Mouse (Mus musculus): ENCODE measurements at regions not wholly inside any gene's neighbourhood (a gene's known extent, or its start where the extent isn't known, plus 50 kb on each side); places are given as distances from the start of the nearest gene placed in this dataset.

DNA sequence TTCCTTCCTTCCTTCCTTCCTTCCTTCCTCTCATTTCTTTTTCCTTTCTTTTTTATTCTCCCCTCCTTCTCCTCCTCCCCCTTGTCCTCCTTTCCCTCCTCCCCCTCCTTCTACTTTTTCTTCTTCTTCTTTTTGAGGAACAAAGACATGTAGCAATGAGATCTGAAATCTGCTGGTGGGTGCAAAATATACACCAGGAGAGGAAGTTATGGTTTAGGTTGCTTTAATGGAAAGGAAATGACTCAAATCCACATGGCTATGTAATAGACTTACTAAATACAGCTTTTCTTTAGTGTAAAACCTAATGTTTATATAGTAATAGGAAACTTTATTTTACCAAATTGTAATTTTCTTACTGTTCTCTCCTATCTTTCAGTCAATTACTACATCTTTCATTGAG, 349.5 kb upstream of the Klf6 start:
- no peak for ATAC-seq (ENCODE audit: low FRiP score, low TSS enrichment)
- no peak overlapping the region for H3K27ac ChIP-seq (ENCODE audit: low read length)
- no peak overlapping the region for H3K4me3 ChIP-seq (ENCODE audit: low read length)
- H3K27me3 ChIP-seq (ENCODE audit: insufficient read depth, low read length), result no peaks in the 10 kb centered on the region
- H3K4me2 ChIP-seq (replicated peaks; ENCODE audit: low read depth, low read length), result no peak overlapping the region
- H3K36me3 ChIP-seq (ENCODE audit: insufficient read depth, low read length), result no peaks in the 10 kb centered on the region
- H3K9ac ChIP-seq (replicated peaks; ENCODE audit: low read length), result no peak overlapping the region
- H3K4me1 ChIP-seq (ENCODE audit: insufficient read depth, low read length), result no peaks in the 10 kb centered on the region
- no peaks in the 10 kb centered on the region for H3K9me3 ChIP-seq (ENCODE audit: low read length)

DNA sequence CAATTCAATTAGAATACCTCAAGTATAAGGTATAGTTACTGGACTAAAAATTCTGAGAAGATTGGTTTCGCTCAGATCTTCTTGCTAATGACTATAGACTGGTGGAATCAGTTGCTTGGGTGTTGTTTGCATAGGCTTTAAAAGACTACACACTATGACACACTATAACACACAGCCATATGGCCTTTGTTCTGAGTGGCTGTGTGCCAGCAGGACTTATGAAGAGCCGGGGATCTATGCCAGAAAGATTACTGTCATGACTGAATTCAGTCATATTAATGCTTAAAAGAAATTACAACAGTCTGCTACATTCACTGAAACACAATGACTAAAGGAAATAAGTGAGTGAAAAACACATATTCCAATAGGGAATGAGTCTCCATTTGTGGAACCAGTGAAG, 345.7 kb upstream of the Klf6 start:
- no peaks in the 10 kb centered on the region for H3K27me3 ChIP-seq (ENCODE audit: insufficient read depth, low read length)
- 69% methylated on average over 2 of the region's 2 CpGs for WGBS
- no peak overlapping the region for H3K9ac ChIP-seq (replicated peaks; ENCODE audit: low read length)
- H3K36me3 ChIP-seq (ENCODE audit: insufficient read depth, low read length), result no peaks in the 10 kb centered on the region
- no peak overlapping the region for H3K4me3 ChIP-seq (ENCODE audit: low read length)
- H3K4me2 ChIP-seq (replicated peaks; ENCODE audit: low read depth, low read length), result no peak overlapping the region
- H3K9me3 ChIP-seq (ENCODE audit: low read length), result no peaks in the 10 kb centered on the region
- H3K27ac ChIP-seq (ENCODE audit: low read length), result no peak overlapping the region
- no peak for ATAC-seq (ENCODE audit: low FRiP score, low TSS enrichment)
- no peaks in the 10 kb centered on the region for H3K4me1 ChIP-seq (ENCODE audit: insufficient read depth, low read length)

DNA sequence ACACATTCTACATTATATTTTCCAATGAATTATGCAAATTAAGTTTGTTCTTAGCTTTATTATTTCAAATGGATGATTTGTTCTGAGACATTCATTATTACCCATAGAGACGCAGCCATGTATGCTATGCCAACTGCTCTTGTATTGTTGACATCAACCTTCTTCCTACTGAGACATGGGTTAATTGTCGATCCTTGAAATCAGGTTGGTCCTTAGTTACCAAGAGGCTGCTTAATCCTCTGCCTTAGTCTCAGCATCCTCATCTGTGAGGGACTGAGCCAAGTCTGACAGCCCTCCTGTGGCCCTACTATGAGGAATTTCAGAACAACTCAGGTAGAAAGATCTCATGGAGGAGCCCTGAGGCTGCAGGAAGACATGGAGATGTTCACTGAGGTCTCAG, 345.2 kb upstream of the Klf6 start:
- no peak for ATAC-seq (ENCODE audit: low FRiP score, low TSS enrichment)
- Histone ChIP-seq H3K27me3 (ENCODE audit: insufficient read depth, low read length) (no peaks in the 10 kb centered on the region), H3K4me2 (replicated peaks; ENCODE audit: low read depth, low read length) (no peak overlapping the region), H3K4me3 (ENCODE audit: low read length) (no peak overlapping the region), H3K9ac (replicated peaks; ENCODE audit: low read length) (no peak overlapping the region), H3K36me3 (ENCODE audit: insufficient read depth, low read length) (no peaks in the 10 kb centered on the region), H3K9me3 (ENCODE audit: low read length) (no peaks in the 10 kb centered on the region), H3K27ac (ENCODE audit: low read length) (no peak overlapping the region), H3K4me1 (ENCODE audit: insufficient read depth, low read length) (no peaks in the 10 kb centered on the region)
- WGBS, result 88% methylated on average over 2 of the region's 2 CpGs

DNA sequence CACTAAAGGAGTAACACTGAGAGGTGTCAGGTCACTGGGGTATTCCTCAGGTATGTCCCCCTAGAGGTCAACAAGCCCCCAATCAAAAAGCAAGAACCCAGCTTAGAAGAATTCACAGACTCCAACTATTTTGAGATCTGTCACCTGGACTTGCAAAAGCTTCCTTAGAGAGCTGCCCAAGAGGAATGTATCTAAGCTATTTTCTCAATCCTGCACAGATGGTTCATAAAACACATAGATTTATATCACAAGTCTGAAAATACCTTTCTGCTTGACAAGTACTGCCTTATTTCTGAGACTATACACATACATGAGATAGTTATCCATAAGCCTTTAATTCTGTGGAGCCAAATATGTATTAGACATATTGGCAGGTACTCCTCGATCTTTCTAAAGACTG, 342.1 kb upstream of the Klf6 start:
- Histone ChIP-seq H3K27me3 (ENCODE audit: insufficient read depth, low read length) (no peaks in the 10 kb centered on the region), H3K4me2 (replicated peaks; ENCODE audit: low read depth, low read length) (no peak overlapping the region), H3K27ac (ENCODE audit: low read length) (no peak overlapping the region), H3K4me1 (ENCODE audit: insufficient read depth, low read length) (no peaks in the 10 kb centered on the region), H3K4me3 (ENCODE audit: low read length) (no peak overlapping the region), H3K9ac (replicated peaks; ENCODE audit: low read length) (no peak overlapping the region), H3K36me3 (ENCODE audit: insufficient read depth, low read length) (no peaks in the 10 kb centered on the region), H3K9me3 (ENCODE audit: low read length) (no peaks in the 10 kb centered on the region)
- 89% methylated on average over 1 of the region's 1 CpGs for WGBS
- ATAC-seq (ENCODE audit: low FRiP score, low TSS enrichment), result no peak

DNA sequence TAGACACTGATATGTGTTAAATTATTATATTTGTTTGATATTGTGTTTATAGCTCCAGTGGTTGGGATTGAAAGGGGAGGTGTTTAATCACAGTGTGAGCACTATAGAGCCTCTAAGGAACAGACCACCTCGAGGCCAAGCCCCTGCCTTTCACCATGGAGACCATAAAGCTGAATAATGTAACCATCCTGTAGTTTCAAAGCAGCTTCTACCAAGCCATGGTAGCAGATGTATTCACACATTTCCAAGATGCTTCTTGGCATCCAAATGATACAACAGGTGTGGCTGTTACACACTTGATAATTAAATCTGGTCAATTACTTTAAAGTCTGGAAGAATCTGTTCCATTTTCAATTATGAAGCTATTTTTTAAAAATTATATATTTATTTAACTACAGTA, 341.7 kb upstream of the Klf6 start:
- H3K4me3 ChIP-seq (ENCODE audit: low read length), result no peak overlapping the region
- no peak overlapping the region for H3K27ac ChIP-seq (ENCODE audit: low read length)
- H3K27me3 ChIP-seq (ENCODE audit: insufficient read depth, low read length), result no peaks in the 10 kb centered on the region
- no peaks in the 10 kb centered on the region for H3K36me3 ChIP-seq (ENCODE audit: insufficient read depth, low read length)
- no peaks in the 10 kb centered on the region for H3K9me3 ChIP-seq (ENCODE audit: low read length)
- no peak overlapping the region for H3K9ac ChIP-seq (replicated peaks; ENCODE audit: low read length)
- no peak overlapping the region for H3K4me2 ChIP-seq (replicated peaks; ENCODE audit: low read depth, low read length)
- WGBS, result 48% methylated on average over 1 of the region's 1 CpGs
- ATAC-seq (ENCODE audit: low FRiP score, low TSS enrichment), result no peak
- H3K4me1 ChIP-seq (ENCODE audit: insufficient read depth, low read length), result no peaks in the 10 kb centered on the region

DNA sequence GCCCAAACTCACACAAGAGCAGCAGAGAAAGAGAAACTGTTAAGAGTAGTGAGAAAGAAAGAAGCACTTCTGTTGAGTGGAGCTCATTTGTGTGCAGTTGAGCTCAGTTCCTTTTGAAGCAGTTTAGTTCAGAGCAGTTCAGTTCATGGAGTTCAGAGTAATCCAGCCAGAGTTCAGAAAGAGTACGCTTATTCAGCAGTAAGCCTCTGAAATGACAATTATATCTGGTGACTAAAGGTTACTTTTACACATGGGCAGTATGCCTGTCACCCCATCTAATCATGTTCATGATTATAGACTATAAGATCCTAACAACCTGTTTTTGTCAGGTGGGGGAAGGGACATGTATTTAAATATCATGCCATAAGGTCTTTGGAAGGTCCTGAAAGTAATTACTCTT, 333.9 kb upstream of the Klf6 start:
- Histone ChIP-seq H3K9me3 (ENCODE audit: low read length) (no peaks in the 10 kb centered on the region), H3K36me3 (ENCODE audit: insufficient read depth, low read length) (no peaks in the 10 kb centered on the region), H3K4me3 (ENCODE audit: low read length) (no peak overlapping the region), H3K9ac (replicated peaks; ENCODE audit: low read length) (no peak overlapping the region), H3K27ac (ENCODE audit: low read length) (no peak overlapping the region), H3K4me1 (ENCODE audit: insufficient read depth, low read length) (no peaks in the 10 kb centered on the region), H3K27me3 (ENCODE audit: insufficient read depth, low read length) (no peaks in the 10 kb centered on the region), H3K4me2 (replicated peaks; ENCODE audit: low read depth, low read length) (no peak overlapping the region)
- WGBS, result 93% methylated on average over 1 of the region's 1 CpGs
- no peak for ATAC-seq (ENCODE audit: low FRiP score, low TSS enrichment)

DNA sequence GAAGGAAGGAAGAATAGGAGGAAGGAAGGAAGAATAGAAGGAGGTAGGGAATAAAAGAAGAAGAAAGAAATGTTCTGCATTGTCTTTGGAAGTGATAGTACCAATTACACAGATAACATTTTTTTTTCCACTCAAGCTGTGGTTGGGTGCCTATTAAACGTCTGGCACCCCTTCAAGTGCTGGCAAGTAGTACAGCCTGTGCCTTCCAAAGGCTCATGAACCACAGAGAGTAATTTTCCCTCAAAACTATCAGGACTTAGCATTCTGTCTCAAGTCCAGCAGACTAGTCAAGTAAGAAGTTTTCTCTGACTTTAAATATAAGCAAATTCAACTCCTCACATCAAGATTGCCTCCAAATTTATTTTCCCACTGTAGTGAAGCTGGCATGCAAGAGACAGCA, 321.0 kb upstream of the Klf6 start:
- no peak for ATAC-seq (ENCODE audit: low FRiP score, low TSS enrichment)

DNA sequence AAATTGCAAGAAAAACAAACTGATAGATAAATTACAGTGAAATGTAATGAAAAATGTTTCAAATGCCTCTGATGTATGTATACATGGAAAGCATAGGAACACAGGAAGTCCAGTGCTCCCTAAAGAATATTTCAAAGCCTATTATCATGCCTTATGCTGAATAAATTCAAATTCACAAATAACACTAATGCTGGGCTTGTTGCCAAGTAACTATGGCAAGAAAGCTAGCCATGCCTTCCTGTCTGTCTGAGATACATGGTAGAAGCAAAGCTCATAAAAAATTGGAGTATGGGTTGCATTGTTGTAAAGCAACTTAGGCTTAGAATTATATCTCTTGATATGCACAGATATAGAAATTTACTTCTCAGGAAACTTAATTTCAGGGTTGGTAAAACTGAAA, 315.8 kb upstream of the Klf6 start:
- Histone ChIP-seq H3K4me3 (ENCODE audit: low read length) (no peak overlapping the region), H3K36me3 (ENCODE audit: insufficient read depth, low read length) (no peaks in the 10 kb centered on the region), H3K9me3 (ENCODE audit: low read length) (no peaks in the 10 kb centered on the region), H3K4me2 (replicated peaks; ENCODE audit: low read depth, low read length) (no peak overlapping the region), H3K27me3 (ENCODE audit: insufficient read depth, low read length) (no peaks in the 10 kb centered on the region), H3K9ac (replicated peaks; ENCODE audit: low read length) (no peak overlapping the region), H3K4me1 (ENCODE audit: insufficient read depth, low read length) (no peaks in the 10 kb centered on the region), H3K27ac (ENCODE audit: low read length) (no peak overlapping the region)
- no peak for ATAC-seq (ENCODE audit: low FRiP score, low TSS enrichment)

More for the DNA sequence above, 321.0 kb upstream of the Klf6 start:
- no peak overlapping the region for H3K27ac ChIP-seq (ENCODE audit: low read length)
- no peak overlapping the region for H3K4me2 ChIP-seq (replicated peaks; ENCODE audit: low read depth, low read length)
- no peaks in the 10 kb centered on the region for H3K36me3 ChIP-seq (ENCODE audit: insufficient read depth, low read length)
- no peak overlapping the region for H3K9ac ChIP-seq (replicated peaks; ENCODE audit: low read length)
- H3K4me3 ChIP-seq (ENCODE audit: low read length), result no peak overlapping the region
- WGBS, result 82% methylated on average over 1 of the region's 1 CpGs
- H3K9me3 ChIP-seq (ENCODE audit: low read length), result no peaks in the 10 kb centered on the region
- no peaks in the 10 kb centered on the region for H3K4me1 ChIP-seq (ENCODE audit: insufficient read depth, low read length)
- no peaks in the 10 kb centered on the region for H3K27me3 ChIP-seq (ENCODE audit: insufficient read depth, low read length)

DNA sequence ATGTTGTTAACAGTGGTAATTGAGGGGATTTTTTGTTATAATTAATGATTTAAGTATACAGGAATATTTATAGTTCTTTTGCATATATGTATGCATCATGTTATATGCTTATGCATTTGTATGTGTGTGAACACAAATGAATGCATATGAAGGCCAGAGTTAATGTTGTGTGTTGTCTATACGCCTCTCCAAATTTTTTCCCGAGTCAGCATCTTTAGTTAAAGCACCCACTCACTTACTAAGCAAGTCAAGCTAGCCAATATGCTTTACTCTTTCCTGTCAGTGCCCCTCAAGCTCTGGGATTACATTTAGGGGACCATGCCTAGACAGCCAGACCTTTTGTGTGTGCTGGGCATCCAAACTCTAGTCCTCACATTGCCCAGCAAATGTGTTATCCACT, 315.3 kb upstream of the Klf6 start:
- no peaks in the 10 kb centered on the region for H3K9me3 ChIP-seq (ENCODE audit: low read length)
- no peak overlapping the region for H3K4me3 ChIP-seq (ENCODE audit: low read length)
- 97% methylated on average over 2 of the region's 2 CpGs for WGBS
- H3K36me3 ChIP-seq (ENCODE audit: insufficient read depth, low read length), result no peaks in the 10 kb centered on the region
- no peak overlapping the region for H3K27ac ChIP-seq (ENCODE audit: low read length)
- H3K4me1 ChIP-seq (ENCODE audit: insufficient read depth, low read length), result no peaks in the 10 kb centered on the region
- H3K27me3 ChIP-seq (ENCODE audit: insufficient read depth, low read length), result no peaks in the 10 kb centered on the region
- ATAC-seq (ENCODE audit: low FRiP score, low TSS enrichment), result no peak
- H3K9ac ChIP-seq (replicated peaks; ENCODE audit: low read length), result no peak overlapping the region
- H3K4me2 ChIP-seq (replicated peaks; ENCODE audit: low read depth, low read length), result no peak overlapping the region

DNA sequence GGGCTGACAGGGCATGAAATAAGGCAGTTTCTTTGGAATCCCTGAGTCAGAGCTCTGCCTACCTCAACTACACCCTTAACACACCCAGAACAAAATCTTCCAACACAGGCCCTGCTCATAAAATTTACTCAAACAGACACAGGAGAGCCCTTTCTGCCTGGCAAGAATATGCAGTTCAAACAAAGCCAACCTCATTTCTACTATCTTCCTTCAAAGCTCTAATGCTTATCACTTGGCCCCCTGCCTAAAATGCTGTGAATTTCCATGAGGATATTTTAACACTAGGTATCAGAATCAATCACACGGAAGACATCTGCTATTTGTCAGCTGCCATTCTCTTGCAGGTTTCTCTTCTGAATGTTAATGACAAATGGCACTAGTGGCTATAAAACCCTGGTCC, 314.3 kb upstream of the Klf6 start:
- Histone ChIP-seq H3K4me1 (ENCODE audit: insufficient read depth, low read length) (no peaks in the 10 kb centered on the region), H3K27me3 (ENCODE audit: insufficient read depth, low read length) (no peaks in the 10 kb centered on the region), H3K4me3 (ENCODE audit: low read length) (no peak overlapping the region), H3K36me3 (ENCODE audit: insufficient read depth, low read length) (no peaks in the 10 kb centered on the region), H3K4me2 (replicated peaks; ENCODE audit: low read depth, low read length) (no peak overlapping the region), H3K9me3 (ENCODE audit: low read length) (no peaks in the 10 kb centered on the region), H3K27ac (ENCODE audit: low read length) (no peak overlapping the region), H3K9ac (replicated peaks; ENCODE audit: low read length) (no peak overlapping the region)
- ATAC-seq (ENCODE audit: low FRiP score, low TSS enrichment), result no peak
- WGBS, result 86% methylated on average over 1 of the region's 1 CpGs

DNA sequence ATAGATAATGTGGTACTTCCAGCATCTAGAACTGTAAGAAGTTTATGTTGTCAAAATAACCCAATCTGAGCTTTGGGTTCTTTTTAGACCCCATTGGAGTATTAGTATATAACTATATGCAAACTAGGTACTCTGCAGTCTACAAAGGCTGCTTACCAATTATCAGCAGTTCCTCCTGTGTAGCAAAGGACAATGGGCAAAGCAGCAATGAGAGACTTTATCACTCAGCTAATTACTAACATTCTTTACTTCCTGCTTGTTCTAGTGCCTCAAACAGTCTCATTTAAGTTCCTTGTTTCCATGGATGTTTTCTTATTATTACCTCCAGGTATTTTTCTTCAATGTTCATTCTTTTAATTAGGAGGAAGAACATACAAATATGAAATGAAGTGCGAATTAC, 312.5 kb upstream of the Klf6 start:
- ATAC-seq (ENCODE audit: low FRiP score, low TSS enrichment), result no peak
- H3K27ac ChIP-seq (ENCODE audit: low read length), result no peak overlapping the region
- H3K9ac ChIP-seq (replicated peaks; ENCODE audit: low read length), result no peak overlapping the region
- H3K9me3 ChIP-seq (ENCODE audit: low read length), result no peaks in the 10 kb centered on the region
- H3K27me3 ChIP-seq (ENCODE audit: insufficient read depth, low read length), result no peaks in the 10 kb centered on the region
- H3K4me2 ChIP-seq (replicated peaks; ENCODE audit: low read depth, low read length), result no peak overlapping the region
- no peak overlapping the region for H3K4me3 ChIP-seq (ENCODE audit: low read length)
- H3K4me1 ChIP-seq (ENCODE audit: insufficient read depth, low read length), result no peaks in the 10 kb centered on the region
- H3K36me3 ChIP-seq (ENCODE audit: insufficient read depth, low read length), result no peaks in the 10 kb centered on the region
- WGBS, result 91% methylated on average over 1 of the region's 1 CpGs
